Mouse (Mus musculus): Measurements from ENCODE around the gene Card10. TPM values are rescaled to one million over a fixed set of nuclear protein-coding genes. Genes with fewer than 3 reads are reported as not detected.

The Card10 gene
- total RNA-seq, 1 experiment from 2014 or later = 2.1 TPM

GRCm38 (mm10) chr15:78807141-78807540, 4.3 kb upstream of the Card10 start:
- ATAC-seq (replicated peaks; ENCODE audit: insufficient number of reproducible peaks, low FRiP score, low TSS enrichment, poor library complexity, severe bottlenecking) = no peak

GRCm38 (mm10) chr15:78806614-78807013, 3.8 kb upstream of the Card10 start:
- no peak for ATAC-seq (replicated peaks; ENCODE audit: insufficient number of reproducible peaks, low FRiP score, low TSS enrichment, poor library complexity, severe bottlenecking)

- no peak for ATAC-seq (replicated peaks; ENCODE audit: insufficient number of reproducible peaks, low FRiP score, low TSS enrichment, poor library complexity, severe bottlenecking)
Observed at GRCm38 (mm10) chr15:78805351-78805750, 2.5 kb upstream of the Card10 start.

GRCm38 (mm10) chr15:78804326-78804725, 1.5 kb upstream of the Card10 start:
- ATAC-seq (replicated peaks; ENCODE audit: insufficient number of reproducible peaks, low FRiP score, low TSS enrichment, poor library complexity, severe bottlenecking) = 0 out of 2 replicates have a peak, but pooled peaks have one; percentile 58

GRCm38 (mm10) chr15:78803499-78803900, 658 bp upstream of the Card10 start:
- no peak for ATAC-seq (replicated peaks; ENCODE audit: insufficient number of reproducible peaks, low FRiP score, low TSS enrichment, poor library complexity, severe bottlenecking)

- no peak for ATAC-seq (replicated peaks; ENCODE audit: insufficient number of reproducible peaks, low FRiP score, low TSS enrichment, poor library complexity, severe bottlenecking)
Observed at GRCm38 (mm10) chr15:78801971-78802741, 686 bp downstream of the Card10 start.

- ATAC-seq (replicated peaks; ENCODE audit: insufficient number of reproducible peaks, low FRiP score, low TSS enrichment, poor library complexity, severe bottlenecking) = no peak
Observed at GRCm38 (mm10) chr15:78801571-78801970, 1.3 kb downstream of the Card10 start.

GRCm38 (mm10) chr15:78799029-78799428, 3.8 kb downstream of the Card10 start:
- ATAC-seq (replicated peaks; ENCODE audit: insufficient number of reproducible peaks, low FRiP score, low TSS enrichment, poor library complexity, severe bottlenecking) = no peak

GRCm38 (mm10) chr15:78797060-78797329, 5.8 kb downstream of the Card10 start:
- no peak for ATAC-seq (replicated peaks; ENCODE audit: insufficient number of reproducible peaks, low FRiP score, low TSS enrichment, poor library complexity, severe bottlenecking)

GRCm38 (mm10) chr15:78796196-78797059, 6.4 kb downstream of the Card10 start:
- no peak for ATAC-seq (replicated peaks; ENCODE audit: insufficient number of reproducible peaks, low FRiP score, low TSS enrichment, poor library complexity, severe bottlenecking)

- no peak for ATAC-seq (replicated peaks; ENCODE audit: insufficient number of reproducible peaks, low FRiP score, low TSS enrichment, poor library complexity, severe bottlenecking)
Observed at GRCm38 (mm10) chr15:78790990-78791389, 11.9 kb downstream of the Card10 start.

- no peak for ATAC-seq (replicated peaks; ENCODE audit: insufficient number of reproducible peaks, low FRiP score, low TSS enrichment, poor library complexity, severe bottlenecking)
Observed at GRCm38 (mm10) chr15:78790451-78790850, 12.4 kb downstream of the Card10 start.

- ATAC-seq (replicated peaks; ENCODE audit: insufficient number of reproducible peaks, low FRiP score, low TSS enrichment, poor library complexity, severe bottlenecking) = no peak
Observed at GRCm38 (mm10) chr15:78789721-78790323, 13.0 kb downstream of the Card10 start.

GRCm38 (mm10) chr15:78788042-78788441, 14.8 kb downstream of the Card10 start:
- no peak for ATAC-seq (replicated peaks; ENCODE audit: insufficient number of reproducible peaks, low FRiP score, low TSS enrichment, poor library complexity, severe bottlenecking)

GRCm38 (mm10) chr15:78787287-78787856, 15.5 kb downstream of the Card10 start:
- ATAC-seq (replicated peaks; ENCODE audit: insufficient number of reproducible peaks, low FRiP score, low TSS enrichment, poor library complexity, severe bottlenecking) = no peak

- no peak for ATAC-seq (replicated peaks; ENCODE audit: insufficient number of reproducible peaks, low FRiP score, low TSS enrichment, poor library complexity, severe bottlenecking)
Observed at GRCm38 (mm10) chr15:78786411-78786818, 16.4 kb downstream of the Card10 start.

- no peak for ATAC-seq (replicated peaks; ENCODE audit: insufficient number of reproducible peaks, low FRiP score, low TSS enrichment, poor library complexity, severe bottlenecking)
Observed at GRCm38 (mm10) chr15:78785961-78786360, 16.9 kb downstream of the Card10 start.

- ATAC-seq (replicated peaks; ENCODE audit: insufficient number of reproducible peaks, low FRiP score, low TSS enrichment, poor library complexity, severe bottlenecking) = no peak
Observed at GRCm38 (mm10) chr15:78785258-78785657, 17.6 kb downstream of the Card10 start.

GRCm38 (mm10) chr15:78784520-78784919, 18.3 kb downstream of the Card10 start:
- ATAC-seq (replicated peaks; ENCODE audit: insufficient number of reproducible peaks, low FRiP score, low TSS enrichment, poor library complexity, severe bottlenecking) = no peak

Data from monocyte, adult 5-6 weeks (primary cell).